Mouse (Mus musculus) thymus, postnatal 4 days (tissue): ENCODE results near the gene Samd4.
A peak's percentile ranks its signal among the peaks of the same experiment; 100 is the strongest.

ENCODE experiments used
- DNase-seq: peaks from one replicate; pipeline ENCODE4 v3.0.0; 2021

Samd4 gene

DNA sequence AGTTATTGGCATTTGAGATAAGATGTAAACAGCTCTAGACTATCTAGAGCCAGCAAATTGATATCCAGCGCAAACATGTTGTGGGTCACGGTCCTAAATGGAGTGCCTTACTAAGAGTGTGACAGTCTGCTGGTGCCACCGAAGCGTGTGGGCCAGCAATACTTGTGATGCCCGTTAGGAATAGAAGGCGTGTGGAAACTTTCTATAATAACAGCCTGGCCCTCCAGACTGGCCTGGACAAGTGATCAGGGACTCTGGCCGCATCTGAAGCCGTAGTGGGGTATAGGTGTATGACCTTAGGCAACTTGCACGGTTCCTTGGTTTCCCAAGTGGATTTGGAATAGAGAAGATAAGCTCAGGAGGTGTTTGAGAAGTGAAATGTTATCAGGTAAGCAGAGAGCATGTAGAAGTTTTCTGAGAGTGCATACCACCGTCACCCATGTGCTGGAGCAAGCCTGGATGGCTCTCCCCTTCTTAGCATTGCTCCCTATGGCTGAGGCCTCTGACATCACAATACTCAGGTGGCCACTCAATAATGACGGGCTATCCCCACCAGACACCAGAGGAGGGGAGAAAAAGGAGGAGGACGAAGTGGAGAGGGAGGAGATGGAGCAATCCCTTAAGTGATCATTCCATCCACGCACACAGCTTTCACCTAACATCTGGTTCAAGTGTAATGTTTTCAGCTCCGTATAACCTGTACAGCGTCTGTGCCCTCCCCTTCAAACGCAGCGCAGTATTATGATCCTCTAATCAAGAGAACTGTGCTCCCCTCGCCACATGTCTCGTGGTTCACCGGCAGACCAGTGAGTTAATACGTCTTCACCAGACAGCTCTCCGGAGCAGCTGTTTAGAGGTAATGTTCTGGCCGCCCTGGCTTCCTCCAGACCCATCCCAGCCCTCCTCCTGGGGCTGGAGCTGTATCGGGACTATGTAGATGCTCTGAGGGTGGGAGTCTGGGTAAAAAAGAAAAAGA is 118.4 kb downstream of the Samd4 start:
- no peak for DNase-seq

DNA sequence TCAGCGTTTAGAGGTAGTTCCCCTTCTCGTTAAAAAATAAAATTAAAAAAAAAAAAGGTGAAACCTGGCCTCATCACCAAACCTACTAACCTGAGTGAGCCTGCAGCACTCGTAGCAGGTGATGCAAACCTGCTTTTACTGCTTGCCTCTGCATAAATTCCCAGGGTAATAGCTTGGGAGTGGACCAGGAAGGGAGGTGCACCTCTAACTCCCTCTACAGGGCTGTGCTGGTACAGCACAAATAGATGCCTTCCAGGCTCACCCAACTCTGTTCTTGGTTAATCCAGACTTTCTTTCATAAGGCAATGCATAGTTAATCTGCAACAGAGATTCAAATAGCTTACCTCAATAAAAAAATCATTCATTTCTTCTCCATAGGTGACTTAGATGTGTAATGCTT is 121.5 kb downstream of the Samd4 start:
- DNase-seq, result no peak

DNA sequence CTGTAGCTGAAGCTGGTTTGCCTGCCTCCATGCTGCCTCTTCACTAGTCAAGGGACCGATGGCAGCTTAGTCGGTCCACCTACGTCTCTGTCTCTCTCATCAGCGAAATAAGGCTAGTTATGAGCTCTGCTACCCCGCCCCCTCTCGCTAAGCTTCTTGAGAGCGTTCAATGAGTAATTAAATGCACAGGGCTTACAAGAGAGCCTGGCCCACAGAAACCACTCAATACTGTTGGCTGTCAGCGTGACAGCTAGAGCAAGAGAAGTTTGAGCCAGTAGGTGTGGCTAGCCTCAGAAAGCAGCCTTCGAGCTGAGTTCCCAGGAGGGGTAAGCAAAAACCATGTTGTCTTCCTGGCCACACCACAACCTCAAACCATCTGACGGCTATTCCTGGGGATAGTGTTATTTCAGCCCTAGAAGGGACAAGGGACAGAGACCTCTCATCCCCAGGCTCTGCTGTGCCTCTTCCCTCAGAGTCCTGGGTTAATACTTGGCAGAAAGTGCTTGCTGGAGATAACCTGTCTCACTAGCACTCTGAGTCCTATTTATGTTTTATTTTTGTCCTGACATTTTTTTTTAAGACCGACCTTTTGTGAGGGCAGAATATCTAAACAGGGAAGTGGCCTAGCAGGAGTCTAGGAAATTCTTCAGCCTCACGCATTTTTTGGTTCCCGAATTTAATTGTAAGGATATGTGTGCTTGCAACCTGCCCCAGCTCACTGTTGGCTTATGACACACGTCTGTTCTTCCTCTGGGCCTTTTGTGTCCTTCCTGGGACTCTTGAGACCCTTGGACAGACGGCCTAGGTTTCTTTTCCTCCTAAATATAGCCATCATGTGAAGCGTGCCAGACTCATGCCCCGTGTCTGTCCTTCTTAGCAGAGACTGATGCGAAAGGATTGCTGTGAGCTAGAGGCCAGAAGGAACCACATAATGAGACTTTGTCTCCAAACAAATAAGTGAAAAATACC is 128.8 kb downstream of the Samd4 start:
- DNase-seq, result no peak

DNA sequence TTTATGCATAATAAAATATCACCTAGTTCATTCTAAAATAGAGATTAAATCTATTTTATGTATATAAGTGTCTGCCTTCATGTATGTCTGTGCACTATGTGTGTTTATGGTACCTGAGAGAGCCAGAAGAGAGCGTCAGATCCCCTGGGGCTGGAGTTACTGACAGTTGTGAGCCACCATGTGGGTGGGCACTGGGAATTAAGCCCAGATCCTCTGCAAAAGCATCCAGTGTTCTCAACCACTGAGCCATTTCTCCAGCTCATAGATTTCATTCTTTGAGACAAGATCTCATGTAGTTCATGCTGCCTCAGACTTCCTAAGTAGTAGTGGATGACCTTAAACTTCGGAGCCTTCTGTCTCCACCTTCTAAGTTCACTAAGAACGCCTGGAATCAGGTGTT is 133.0 kb downstream of the Samd4 start:
- no peak for DNase-seq

DNA sequence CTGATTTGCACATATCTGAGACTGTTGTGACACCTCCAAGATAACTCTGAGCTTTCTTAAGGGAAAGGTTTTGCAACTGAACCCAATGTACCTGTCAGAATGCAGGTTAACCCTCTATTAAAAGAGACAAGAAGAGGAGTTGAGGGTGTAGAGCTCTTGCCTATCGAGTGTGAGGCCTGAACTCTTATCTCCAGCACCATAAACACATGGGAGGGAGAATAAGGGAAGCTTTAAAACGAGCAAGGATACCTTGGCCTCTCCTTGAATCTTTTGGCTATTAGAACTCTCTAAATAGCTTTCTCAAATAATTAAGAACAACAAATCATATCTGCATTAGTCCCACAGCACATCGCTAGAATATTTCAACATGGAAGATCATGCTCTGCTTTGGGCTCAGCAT is 135.0 kb downstream of the Samd4 start:
- no peak for DNase-seq

DNA sequence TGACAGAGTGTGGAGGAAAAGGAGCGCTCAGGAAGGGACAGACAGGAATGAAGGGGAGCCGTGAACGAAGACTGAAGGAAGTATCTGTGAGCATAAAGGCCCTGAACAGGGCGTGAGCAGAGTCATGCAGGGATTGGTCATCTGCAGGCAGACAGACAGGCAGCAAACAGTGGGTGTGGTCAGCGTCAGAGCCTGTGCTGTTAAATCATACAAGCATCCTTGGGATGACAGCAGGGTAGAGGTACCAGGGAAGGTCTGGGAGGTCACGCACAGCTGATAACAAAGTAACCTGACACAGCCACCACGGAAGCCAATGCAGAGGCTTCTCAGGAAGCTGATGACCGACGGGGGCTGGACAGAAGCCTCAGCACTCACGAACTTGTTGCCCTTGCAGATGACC is 138.2 kb downstream of the Samd4 start:
- no peak for DNase-seq

DNA sequence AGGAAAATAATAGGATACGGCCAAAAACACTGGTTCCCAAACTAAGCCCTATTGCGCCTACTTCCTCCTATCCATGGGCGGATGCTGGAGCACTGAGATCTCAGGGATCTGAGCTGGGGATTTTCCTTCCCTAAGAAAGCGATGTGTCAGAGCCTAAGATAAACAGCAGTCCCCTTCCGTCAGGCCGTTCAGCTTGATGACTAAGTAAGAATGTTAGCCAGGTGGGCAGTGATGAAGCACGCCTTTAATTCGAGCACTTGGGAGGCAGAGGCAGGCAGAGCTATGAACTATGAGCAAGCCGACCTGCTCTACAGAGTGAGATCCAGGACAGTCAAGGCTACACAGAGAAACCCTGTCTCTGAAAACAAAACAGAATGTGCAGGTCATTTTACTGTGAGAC is 140.9 kb downstream of the Samd4 start:
- DNase-seq, result no peak

DNA sequence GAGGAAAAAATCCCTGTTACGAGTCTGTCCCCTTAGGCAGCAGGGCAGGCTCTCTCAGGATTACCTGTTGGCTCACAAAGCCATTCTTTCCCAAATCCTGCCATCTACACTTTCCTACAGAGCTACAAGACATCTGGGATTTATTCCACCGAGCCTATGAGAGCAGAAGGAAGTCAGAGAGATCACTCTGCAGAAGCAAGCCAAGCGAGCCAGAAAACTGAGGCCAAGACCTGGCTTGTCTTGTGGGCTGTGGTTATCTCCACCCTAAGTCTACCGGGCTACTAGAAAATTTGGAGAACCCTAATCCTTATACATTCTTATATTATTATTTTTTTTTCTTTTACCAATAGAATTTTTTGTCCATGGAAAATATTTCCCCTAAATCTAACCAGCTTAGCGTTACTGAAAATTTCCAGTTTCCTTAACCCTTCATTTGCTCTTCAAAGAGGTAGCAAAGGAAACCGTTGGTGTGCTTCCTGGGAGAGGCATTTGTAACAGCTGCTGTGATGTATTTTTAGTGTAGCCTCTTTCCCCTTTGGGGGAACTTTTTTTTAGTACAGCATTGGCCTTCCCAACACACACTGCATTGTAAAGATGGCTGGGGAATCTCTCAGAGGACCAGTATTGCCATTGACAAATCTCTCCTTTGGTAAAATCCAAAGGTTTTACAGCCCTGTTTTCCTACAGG is 144.9 kb downstream of the Samd4 start:
- peak; percentile 19 for DNase-seq

DNA sequence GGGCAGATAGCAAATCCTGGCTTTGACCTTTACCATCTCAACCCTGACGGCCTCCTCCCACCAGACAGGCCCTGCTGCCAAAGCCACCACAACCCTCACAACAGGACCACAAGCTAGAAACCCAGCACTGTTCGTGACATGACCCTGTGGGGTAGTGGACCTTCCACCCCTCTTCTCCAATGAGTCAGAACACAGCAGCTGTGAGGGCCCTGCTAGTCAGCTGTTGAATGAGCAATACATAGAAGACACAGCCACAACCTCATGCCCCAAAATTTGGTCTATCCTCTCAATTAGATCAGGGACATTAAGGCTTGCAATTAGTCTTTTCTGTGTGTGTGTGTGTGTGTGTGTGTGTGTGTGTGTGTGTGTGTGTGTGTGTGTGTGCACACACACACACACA is 148.9 kb downstream of the Samd4 start:
- DNase-seq, result no peak

DNA sequence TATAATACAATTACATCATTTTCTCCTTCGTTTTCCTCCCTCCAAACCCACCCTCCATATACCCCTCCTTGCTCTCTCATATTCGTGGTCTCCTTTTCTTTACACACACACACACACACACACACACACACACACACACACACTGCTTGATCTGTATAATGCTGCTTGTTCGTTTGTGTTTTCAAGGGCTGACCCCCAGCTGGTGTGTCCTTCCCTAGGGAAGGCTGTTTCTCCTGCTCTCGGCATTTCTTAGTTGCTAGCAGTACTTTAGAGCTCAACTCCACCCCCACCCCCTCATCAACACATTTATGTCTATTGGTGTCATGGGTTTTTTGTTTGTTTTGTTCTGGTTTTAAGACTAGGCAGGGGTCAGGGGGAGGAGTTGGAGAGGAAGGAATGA is 149.5 kb downstream of the Samd4 start:
- DNase-seq, result no peak

DNA sequence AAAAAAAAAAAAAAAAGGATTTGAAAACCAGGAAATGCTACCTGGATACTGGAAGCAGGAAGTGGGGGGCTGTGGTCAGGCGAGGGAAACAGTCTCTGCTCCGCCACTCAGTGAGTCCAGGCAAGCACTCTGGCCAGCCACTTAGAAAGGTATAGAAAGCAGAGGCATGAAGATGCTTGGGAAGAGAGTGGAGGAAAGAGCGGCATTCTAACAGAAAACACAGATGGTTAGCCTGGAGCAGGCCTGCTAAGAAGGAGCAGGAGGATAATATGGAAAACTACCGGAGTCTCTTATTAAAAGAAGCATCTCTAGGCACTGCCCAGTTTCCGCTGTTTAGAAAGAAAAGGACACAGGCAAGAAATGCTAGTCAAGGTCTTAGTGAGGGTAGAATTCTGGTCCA is 150.8 kb downstream of the Samd4 start:
- DNase-seq, result no peak

DNA sequence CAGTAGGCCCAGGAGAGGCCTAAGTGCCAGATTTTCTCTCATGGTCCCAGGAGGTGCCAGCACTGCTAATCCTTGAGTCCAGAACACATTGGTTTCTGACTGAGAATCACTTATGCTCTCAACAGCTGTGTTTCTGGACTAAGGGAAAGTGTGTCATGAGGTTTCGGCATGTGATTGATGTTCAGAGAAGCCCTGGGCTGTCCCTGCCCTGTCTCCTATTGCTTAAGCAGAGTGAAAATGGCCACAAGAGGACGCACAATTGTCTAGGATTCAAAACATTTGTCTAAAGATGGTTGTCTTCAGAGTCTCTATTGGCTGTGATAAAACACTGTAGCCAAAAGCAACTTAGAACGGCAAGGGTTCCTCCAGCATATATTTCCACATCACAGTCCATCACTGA is 159.0 kb downstream of the Samd4 start:
- DNase-seq, result no peak

DNA sequence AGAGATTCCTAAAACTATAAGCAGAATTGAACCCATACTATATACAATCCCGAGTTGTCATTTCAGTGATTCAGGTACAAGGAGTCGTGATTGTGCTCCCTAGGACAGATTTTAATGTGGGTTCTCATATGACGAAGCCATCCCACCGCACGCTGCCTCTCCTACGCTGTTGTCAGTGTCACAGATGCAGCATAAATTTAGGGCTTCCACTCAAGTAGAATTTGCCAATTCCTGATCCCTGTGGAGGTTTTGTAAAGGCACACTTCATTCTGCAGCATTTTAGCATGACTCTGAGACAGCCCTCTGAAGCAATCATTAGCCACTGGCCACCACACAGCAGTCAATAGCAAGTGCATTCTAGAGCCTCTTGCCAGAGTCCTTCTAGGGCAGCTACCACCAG is 166.4 kb downstream of the Samd4 start:
- no peak for DNase-seq

DNA sequence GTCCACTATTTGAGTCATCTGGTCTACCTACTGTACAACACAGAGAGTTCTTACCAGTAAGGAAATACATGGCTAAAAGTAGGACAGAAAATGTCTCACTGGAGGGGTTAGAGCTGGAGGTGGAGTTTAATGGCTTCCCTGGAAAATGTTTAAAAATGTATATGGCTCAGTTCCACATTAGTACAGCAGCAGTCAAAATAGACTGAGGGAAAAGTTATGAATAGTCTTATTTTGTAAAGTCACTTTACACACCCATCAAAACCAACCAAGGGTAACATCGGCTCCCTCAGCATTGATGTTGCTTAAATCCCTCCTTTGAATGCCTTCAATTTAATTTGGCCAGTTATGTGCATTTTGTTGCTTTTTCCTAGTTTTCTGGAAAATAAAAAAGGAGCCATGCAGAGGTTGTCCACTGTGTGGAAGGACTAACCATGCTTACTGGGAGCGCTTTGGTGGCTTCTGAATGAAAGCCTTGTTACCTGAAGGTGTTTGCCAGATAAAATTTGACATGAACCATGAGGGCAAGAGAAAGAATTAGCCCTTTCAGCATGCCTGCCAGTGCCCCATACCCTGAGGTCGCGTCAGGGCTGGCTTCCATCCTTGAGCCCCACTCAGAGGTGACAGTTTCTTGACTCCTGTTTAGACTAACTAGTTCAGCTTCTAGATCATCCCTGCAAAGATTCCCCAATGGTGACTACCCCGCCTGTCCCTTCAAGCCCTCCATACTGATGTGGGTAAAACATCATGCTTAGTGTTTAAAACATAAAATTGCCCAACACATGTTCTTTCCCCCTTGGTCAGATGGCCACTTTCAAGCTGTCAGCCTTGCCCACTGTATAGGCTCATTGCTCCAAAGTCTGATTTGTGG is 169.3 kb downstream of the Samd4 start:
- no peak for DNase-seq

DNA sequence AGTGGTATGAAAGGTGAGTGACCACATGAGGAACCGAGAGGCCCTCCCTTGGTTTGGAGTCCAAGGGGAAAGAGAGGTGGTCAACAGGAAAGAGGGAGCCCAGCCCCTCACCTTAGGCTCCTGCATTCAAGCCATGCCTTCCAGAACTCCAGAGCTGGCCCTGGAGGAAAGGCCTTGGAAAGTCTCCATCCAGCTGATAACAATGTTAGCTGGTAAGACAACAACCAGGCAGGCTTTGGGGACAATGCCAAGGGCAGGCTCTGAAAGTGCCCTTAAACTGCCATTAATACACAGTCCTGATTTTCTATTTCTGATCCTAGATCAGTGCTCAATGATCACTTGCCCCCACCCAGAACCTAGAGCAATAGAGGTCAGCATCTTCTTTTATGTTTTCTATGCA is 170.4 kb downstream of the Samd4 start:
- no peak for DNase-seq

DNA sequence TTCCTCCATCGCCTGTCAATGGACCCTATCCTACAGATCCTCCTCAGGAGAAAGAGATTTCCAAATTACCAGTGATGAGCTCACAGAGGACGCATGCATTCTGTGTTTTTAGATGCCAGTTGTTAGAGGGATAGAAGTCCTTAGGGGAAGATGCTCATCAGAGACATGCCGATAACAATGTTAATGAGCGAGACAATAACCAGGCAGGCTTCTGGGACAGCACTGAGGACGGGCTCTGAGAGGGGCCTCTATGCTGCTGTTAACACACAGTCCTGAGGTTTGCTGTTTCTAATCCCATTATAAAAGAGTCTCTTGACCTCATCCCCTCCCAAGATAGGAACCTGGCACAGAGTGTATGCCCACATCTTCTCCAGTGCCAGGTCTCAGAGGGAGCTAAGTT is 171.2 kb downstream of the Samd4 start:
- no peak for DNase-seq

DNA sequence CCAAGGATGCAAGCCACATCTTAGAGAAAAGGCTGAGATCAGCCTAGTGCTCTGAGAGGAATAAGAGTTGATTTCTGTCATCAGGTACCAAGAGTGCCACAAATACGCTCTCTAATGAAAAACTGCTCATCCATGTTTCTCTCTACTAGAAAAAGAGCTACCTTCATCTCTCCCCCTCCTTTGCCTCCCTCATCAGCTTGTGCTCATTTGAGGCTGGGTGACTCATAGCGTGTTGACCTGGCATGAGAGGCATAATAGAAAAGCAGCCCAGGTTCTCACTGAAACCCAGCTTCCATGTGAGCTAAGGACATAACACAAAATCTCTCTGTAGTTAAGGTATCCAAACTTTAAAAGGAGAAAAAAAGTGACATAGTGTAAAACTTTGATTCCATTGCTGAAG is 176.3 kb downstream of the Samd4 start:
- DNase-seq, result no peak

DNA sequence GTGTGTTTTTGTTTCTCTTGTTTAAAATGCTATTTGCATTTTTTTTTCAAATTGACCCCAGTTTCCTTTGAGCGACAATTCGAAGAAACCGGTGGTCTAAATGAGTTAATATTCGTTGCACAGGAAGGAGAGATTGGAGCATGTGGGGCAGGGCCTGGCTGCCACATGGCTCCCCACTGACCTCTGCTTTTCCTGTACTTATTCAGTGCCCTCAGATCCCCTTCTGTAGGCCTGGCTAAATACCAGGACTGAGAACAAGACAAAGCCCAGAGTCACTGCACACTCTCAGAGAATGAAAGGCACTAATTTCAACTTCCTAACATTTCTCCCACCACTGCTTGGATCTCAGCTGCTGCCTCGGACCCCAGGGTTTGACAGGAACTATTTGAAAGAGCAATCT is 182.4 kb downstream of the Samd4 start:
- DNase-seq, result no peak

DNA sequence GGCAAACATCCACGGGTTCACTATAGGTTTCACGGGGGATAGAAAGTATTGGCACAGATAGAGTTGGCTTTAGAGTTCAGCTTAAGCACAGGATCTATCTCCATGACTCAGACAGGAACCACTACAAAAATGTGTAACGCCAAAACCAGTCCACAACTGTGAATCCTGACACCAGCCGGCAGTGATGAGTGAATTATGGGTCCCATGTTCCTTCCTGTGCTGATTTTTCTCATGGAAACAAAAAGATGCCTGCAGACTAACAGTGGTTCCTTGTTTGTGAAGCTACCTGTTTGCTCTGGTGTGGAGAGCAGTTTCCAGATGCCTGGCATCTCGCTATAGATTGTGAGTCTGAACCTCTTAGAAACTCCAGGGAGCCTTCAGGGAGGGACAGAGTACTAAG is 184.2 kb downstream of the Samd4 start:
- DNase-seq, result no peak

DNA sequence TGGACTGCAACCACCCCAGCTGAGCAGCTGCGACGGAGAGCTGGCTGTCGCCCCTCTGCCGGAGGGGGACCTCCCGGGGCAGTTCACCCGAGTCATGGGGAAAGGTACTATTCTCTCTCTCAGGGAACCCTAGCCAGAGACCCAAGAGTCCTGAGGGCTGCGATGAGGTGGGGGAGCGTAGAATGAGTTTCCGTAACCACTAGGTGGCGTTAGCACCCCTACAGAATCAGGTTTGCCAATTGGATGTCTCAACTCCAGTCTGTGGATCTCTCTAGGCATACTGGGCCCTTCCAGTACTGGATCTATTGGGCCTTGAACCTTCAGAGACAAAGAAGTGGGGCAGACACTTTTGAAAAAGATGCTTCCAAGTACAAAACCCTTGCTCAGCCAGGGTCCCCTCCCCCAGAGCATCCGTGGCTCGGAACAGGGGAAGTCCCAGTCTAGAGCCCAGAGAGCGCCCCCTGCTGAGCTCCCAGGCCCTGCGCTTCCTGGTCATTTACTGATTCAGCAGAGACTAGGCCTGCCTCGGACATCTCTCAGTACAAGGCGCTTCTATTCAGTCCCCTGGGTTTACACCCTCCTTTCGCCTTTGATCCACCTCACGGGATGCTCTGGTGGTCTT is 191.5 kb downstream of the Samd4 start:
- DNase-seq, result peak; percentile 47

DNA sequence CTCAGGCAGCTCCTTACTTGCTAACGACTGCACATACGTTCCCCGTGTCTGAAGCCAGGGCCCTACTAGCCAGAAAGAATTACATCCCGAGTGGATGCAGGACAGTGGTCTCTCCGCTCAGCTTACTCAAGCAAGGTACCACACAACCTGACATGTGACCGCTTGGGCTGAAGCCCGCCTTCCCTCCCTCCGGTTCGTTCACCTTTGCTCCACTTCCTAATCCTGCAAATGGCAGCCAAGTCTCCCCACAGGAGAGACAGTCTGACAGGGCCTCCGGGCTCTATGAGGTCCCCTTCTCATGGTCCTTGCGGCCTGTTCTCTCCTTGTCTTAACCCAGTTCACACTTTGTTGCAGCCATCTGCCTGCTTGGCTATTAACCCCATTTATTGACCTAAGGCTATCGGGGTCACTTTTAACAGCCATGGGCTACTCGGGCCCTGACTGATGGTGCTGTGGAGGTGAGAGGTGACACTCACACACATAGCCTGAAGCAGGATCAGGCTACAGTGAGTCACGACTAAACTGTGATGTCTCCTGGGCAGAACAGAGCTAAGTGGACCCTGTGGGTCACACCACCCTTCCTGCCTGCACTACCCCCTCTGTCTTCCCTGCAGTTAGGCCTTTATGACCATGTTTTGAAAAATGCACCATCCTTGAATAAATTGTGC is 192.5 kb downstream of the Samd4 start:
- no peak for DNase-seq
